Mouse (Mus musculus) limb, embryonic 10.5 days (tissue): ENCODE measurements at regions not wholly inside any gene's neighbourhood (a gene's known extent, or its start where the extent isn't known, plus 50 kb on each side); places are given as distances from the start of the nearest gene placed in this dataset.

Experiments
- DNase-seq: peaks from one replicate; pipeline ENCODE4 v3.0.0-alpha.2; 2017; ENCODE audit warnings: low spot score
- H3K27ac ChIP-seq: fragments of 300-500 bp; sonication (generic); 2 replicates; pipeline ENCODE4 v1.5.1; 2016; ENCODE audit warnings: mild to moderate bottlenecking
- H3K27me3 ChIP-seq: fragments of 300-500 bp; sonication (generic); 2 replicates; pipeline ENCODE4 v1.6.1; 2016; ENCODE audit warnings: low read depth, mild to moderate bottlenecking; ENCODE audit not compliant: poor library complexity, severe bottlenecking
- H3K36me3 ChIP-seq: fragments of 300-500 bp; sonication (generic); 2 replicates; pipeline ENCODE4 v1.6.1; 2016; ENCODE audit warnings: mild to moderate bottlenecking, moderate library complexity
- H3K4me1 ChIP-seq: fragments of 300-500 bp; sonication (generic); 2 replicates; pipeline ENCODE4 v1.6.1; 2016
- H3K4me3 ChIP-seq: fragments of 300-500 bp; sonication (generic); 2 replicates; pipeline ENCODE4 v1.5.1; 2016; ENCODE audit warnings: mild to moderate bottlenecking, moderate library complexity
- H3K9me3 ChIP-seq: fragments of 300-500 bp; sonication (generic); replicated peaks from 2 replicates; pipeline ENCODE4 v1.6.1; 2016; ENCODE audit warnings: mild to moderate bottlenecking
- WGBS: fragments of 180-500 bp; shearing (Covaris S2); methylation state at CpG from one replicate; pipeline ENCODE4 v1.1.7; 2016; 5-methylcytosine and 5-hydroxymethylcytosine counted together

DNA sequence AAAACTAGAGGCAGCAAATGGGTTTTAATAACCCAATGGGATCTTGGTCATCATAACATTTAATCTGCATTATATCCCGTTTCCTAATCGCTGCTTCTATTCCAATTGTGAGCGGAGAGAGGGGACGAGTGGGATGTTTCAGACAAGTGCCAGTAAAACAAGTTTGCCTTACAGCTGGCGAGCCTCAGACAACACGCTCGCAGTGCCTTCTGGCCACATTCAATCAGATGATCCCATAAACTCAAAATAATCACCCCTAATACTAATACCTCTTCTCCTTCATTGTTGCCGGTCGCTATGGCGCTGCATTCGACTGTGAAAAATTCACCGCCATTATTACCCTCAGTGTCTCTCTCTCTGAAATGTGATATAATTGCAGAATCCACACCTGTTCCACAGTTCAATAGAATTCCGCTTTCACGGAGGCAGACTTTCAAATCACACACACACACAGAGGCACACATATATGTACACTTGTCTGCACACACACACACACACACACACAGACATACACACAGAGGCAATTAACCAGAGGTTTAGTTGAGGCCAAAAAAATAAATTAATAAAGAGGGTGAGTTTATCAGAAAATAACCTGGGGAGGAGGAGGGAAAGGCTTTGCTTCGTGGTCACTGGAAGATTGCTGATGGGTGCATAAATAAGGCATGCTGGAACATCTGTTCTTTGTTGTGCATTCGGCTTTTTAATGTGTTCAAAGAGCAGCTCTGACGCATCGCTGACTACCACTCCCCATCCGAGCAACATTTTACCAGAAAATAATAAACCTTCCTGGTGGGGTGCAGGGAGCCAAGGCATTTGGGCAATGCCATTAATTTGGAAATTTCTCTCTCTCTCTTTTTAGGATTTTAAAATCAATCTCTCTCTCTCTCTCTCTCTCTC is 248.9 kb downstream of the Satb1 start:
- no peaks in the 10 kb centered on the region for H3K36me3 ChIP-seq
- no peak for DNase-seq

DNA sequence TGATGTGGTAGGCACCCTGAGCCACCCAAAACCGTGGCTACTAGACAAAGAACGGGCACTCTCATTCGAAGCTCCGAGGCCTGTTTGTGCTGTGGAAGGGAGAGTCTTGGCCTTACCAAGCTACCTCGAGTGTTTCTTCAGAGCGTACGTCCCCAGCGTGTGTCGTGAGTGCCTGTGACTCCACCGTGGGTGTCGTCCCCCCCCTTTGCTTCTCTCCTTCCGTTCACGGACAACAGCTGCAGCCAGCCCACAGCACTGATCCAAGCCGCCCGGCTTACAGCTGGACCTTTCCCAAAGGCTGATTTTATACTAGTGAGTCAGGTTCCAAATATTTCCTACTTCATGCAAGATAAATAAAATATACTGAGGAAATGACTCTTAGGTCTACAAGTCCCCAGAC is 249.8 kb downstream of the Satb1 start:
- Histone ChIP-seq H3K27me3 (no peaks in the 10 kb centered on the region), H3K9me3 (no peaks in the 10 kb centered on the region), H3K4me3 (no peak overlapping the region), H3K36me3 (no peaks in the 10 kb centered on the region), H3K27ac (no peak overlapping the region), H3K4me1 (peaks cover 3% of the 10 kb centered on the region; the same call in 1 of the 2 replicates)
- WGBS, result 90% methylated on average over 15 of the region's 15 CpGs
- DNase-seq, result no peak

More for the DNA sequence above, 248.9 kb downstream of the Satb1 start:
- Histone ChIP-seq H3K4me3 (no peak overlapping the region), H3K9me3 (no peaks in the 10 kb centered on the region), H3K27ac (no peak overlapping the region), H3K4me1 (peaks cover 3% of the 10 kb centered on the region; the same call in 1 of the 2 replicates), H3K27me3 (no peaks in the 10 kb centered on the region)
- WGBS, result 83% methylated on average over 19 of the region's 19 CpGs

DNA sequence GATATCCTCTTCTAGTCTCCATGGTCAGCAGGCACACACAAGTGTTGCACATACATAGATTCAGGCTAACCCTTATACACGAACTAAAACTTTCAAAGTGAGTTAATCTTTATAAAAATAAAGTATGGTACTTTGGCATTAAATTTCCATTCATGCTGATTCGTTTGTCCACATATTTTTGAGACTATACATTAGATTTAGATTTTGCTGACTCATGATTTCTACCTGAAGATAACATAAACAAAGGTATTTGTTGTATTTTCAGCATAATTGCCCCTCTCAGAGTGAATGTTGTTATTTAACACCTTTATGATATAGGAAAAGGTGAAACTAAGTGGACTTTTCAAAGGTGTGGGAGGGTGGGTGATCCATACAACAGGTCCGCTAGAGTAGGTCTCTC is 277.2 kb downstream of the Satb1 start:
- no peaks in the 10 kb centered on the region for H3K27me3 ChIP-seq
- no peak for DNase-seq
- no peaks in the 10 kb centered on the region for H3K36me3 ChIP-seq
- no peak overlapping the region for H3K4me3 ChIP-seq
- no peaks in the 10 kb centered on the region for H3K9me3 ChIP-seq
- 79% methylated on average over 3 of the region's 3 CpGs for WGBS
- no peaks in the 10 kb centered on the region; the same call in 1 of the 2 replicates for H3K4me1 ChIP-seq
- no peak overlapping the region for H3K27ac ChIP-seq

DNA sequence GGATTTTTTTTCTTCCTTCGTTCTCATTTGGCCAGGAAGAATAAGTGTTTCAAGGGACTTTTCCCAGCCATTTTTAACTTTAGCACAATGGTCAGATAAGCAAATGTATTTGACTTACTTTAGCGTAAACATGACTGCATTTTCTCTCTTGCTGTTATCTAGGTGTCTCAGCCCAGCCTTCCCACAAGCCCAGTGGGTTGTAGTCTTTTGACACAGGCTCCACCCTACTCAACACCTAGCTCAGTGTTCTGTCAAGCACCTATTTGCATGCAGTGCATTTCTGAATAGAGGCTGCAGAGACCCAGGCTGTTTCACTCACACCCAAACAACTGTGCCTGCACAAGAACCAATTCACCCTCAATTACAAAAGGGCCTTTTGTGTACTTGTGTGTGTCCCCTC is 278.6 kb downstream of the Satb1 start:
- Histone ChIP-seq H3K4me1 (no peaks in the 10 kb centered on the region; the same call in 1 of the 2 replicates), H3K27ac (no peak overlapping the region), H3K9me3 (no peaks in the 10 kb centered on the region), H3K36me3 (no peaks in the 10 kb centered on the region), H3K4me3 (no peak overlapping the region), H3K27me3 (no peaks in the 10 kb centered on the region)
- DNase-seq, result no peak
- WGBS, result 85% methylated on average over 2 of the region's 2 CpGs

DNA sequence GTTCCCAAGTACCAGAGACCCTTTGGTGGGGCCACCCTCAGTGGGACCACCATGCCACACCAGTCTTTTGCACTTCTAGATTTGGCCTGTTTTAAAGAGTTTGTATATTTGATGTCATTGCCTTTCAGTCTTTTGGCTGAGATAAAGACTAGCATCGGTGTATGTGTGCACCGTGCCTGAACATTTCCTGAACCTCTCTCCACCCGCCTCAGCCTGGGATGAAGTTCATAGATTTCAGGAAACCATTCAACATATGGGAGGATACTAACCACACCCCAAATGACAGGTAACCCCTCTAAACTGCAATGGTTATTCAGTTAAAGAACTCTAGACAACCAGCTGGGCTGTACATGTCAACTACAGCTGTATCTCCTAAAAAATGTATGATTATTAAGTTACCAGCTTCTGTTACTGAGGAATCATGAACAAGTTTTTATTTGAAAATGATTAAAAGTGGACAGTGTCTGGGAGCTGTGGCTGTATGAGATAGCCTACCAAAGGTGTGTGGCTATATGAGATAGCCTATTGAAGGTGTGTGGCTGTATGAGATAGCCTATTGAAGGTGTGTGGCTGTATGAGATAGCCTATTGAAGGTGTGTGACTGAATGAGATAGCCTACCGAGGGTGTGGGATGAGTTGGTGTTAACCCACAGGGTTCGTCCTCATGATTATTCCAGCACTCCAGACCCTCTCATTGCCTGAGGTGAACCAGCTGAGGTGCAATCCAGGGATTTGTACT is 280.6 kb downstream of the Satb1 start:
- 94% methylated on average over 5 of the region's 5 CpGs for WGBS
- no peaks in the 10 kb centered on the region for H3K9me3 ChIP-seq
- no peaks in the 10 kb centered on the region for H3K36me3 ChIP-seq
- no peak overlapping the region for H3K4me3 ChIP-seq
- no peaks in the 10 kb centered on the region for H3K27me3 ChIP-seq
- no peak overlapping the region for H3K27ac ChIP-seq
- no peak for DNase-seq
- H3K4me1 ChIP-seq, result peaks cover 5% of the 10 kb centered on the region

DNA sequence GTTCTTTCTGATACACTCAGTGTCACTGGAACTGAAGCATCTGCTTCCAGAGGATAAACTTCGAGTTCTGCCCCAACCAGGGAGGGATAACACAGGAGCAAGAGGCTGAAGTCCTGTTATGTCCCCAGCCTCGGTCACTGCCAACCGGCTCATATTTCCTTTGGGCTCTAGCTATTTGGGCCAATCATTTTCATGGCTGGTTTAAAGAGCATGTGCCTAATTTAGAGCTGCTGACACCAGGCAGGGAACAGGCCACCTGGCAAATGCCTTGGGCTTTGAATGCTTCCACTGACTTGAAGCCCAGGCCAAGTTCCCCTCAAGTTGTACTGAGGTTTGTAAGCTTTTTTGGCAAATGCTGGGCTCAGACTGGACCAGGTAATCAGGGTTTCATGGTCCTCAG is 286.1 kb downstream of the Satb1 start:
- Histone ChIP-seq H3K27ac (no peak overlapping the region), H3K9me3 (no peaks in the 10 kb centered on the region), H3K27me3 (no peaks in the 10 kb centered on the region), H3K36me3 (no peaks in the 10 kb centered on the region), H3K4me1 (peaks cover 19% of the 10 kb centered on the region), H3K4me3 (no peak overlapping the region)
- peak; percentile 51 for DNase-seq
- WGBS, result 28% methylated on average over 3 of the region's 3 CpGs

DNA sequence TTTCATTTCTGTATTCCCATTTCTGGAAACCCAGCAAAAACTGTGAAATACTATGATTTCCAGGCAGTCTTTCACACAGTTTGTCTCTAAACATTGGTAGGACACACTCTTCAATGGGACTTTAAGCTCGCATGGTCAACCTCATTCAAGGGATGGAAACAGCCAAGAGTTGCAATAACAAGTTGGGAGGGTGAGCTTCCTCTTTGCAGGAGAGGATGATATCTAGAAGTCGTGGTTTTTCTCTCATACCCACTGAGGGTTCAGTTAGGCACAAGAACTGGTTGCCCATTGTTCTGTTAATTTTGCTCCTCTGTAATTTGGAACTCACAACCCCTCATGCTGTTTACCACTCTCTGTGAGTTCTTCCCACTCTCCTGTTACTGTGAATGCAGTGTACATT is 290.5 kb downstream of the Satb1 start:
- Histone ChIP-seq H3K4me3 (no peak overlapping the region), H3K9me3 (no peaks in the 10 kb centered on the region), H3K27me3 (peaks cover 2% of the 10 kb centered on the region; the same call in 1 of the 2 replicates), H3K27ac (no peak overlapping the region), H3K4me1 (peaks cover 15% of the 10 kb centered on the region), H3K36me3 (no peaks in the 10 kb centered on the region)
- WGBS, result 78% methylated on average over 2 of the region's 2 CpGs
- no peak for DNase-seq

DNA sequence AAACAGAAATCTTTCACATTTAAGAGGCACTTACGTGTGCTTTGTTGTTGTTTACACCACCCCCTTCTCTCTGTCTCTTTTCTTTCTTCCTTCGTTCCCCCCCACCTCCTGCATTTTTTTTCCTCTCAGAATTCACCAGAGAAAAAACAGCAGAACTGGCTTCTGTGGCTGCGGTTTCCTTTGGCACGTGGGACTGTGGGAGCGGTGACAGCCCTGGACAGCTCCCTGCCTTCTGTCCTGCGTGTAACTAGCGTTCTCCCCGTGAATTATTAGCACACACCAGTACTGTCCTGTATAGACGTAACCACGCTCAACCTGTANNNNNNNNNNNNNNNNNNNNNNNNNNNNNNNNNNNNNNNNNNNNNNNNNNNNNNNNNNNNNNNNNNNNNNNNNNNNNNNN is 298.4 kb downstream of the Satb1 start:
- H3K27ac ChIP-seq, result 0 out of 2 replicates have a peak overlapping the region, but pooled peaks have one; percentile 30

DNA sequence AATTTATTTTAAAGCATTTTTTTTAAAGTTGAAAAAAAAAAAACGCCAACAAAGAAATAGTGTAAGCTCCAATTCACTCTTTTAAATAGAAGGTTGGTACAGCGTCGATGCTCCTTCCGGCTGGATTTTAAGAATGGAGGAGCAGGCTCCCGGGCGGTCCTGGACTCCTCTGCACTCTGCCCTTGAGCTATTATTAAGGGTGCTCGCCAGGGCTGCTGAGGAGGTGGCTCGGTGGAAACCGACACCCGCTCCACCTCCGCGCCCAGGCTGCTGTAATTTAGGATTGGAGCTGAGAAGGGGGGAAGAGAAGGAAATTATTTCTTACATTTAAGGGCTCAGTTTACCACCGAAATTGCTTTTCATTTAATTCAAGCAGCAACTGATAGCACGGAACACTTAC is 298.8 kb downstream of the Satb1 start:
- peaks cover 16% of the 10 kb centered on the region for H3K4me1 ChIP-seq
- H3K27me3 ChIP-seq, result peaks cover 17% of the 10 kb centered on the region; the same call in 1 of the 2 replicates
- no peak overlapping the region for H3K27ac ChIP-seq
- H3K4me3 ChIP-seq, result peak overlapping the region; percentile 11; the same call in 1 of the 2 replicates
- H3K9me3 ChIP-seq, result no peaks in the 10 kb centered on the region
- WGBS, result 31% methylated on average over 14 of the region's 14 CpGs
- DNase-seq, result no peak
- no peaks in the 10 kb centered on the region for H3K36me3 ChIP-seq

More for the DNA sequence above, 298.4 kb downstream of the Satb1 start:
- Histone ChIP-seq H3K27me3 (peaks cover 17% of the 10 kb centered on the region; the same call in 1 of the 2 replicates), H3K4me3 (peak overlapping the region; percentile 11; the same call in 1 of the 2 replicates), H3K4me1 (peaks cover 16% of the 10 kb centered on the region), H3K36me3 (no peaks in the 10 kb centered on the region), H3K9me3 (no peaks in the 10 kb centered on the region)
- no peak for DNase-seq
- 56% methylated on average over 10 of the region's 10 CpGs for WGBS

DNA sequence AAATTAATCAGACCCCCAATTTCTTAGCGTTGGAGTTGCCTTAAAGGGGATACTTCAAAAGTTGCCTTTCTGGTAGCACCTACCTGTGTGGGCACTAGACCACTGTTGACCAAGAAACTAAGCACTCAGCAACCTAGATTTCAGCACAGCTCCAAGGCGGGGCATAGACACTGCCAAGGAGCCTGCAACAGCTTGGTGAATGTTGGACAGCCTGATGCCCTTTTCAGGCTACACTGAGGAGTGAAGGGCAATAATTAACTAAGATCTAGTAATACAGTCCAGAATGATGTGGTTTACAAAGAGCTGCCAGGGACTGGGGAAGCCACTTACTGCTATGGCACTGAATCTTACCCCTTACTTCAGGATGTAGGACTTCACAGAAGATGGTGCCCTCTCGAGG is 304.9 kb downstream of the Satb1 start:
- no peak for DNase-seq
- Histone ChIP-seq H3K27ac (no peak overlapping the region), H3K4me1 (no peaks in the 10 kb centered on the region), H3K4me3 (no peak overlapping the region), H3K27me3 (peaks cover 29% of the 10 kb centered on the region; the same call in 1 of the 2 replicates), H3K9me3 (no peaks in the 10 kb centered on the region), H3K36me3 (no peaks in the 10 kb centered on the region)
- WGBS, result 86% methylated on average over 3 of the region's 3 CpGs

DNA sequence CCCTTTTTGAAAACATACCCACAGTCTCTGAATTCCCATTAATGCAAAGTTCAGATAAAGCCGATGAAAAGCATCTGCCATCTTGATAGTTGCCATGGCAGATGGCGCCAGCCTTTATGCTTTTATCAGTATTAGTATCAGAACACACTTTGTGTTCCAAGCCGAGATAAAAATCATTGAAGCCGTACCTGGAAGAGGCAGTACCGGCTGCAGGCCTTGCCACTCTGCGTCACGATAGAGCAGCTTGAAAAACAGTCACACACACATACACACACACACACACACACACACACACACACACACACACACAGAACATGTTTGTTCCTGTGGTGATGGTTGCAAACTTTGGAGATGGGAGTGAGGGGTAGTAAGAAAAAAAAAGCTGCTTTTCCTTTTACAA is 306.2 kb downstream of the Satb1 start:
- Histone ChIP-seq H3K4me3 (no peak overlapping the region), H3K27me3 (peaks cover 26% of the 10 kb centered on the region; the same call in 1 of the 2 replicates), H3K27ac (no peak overlapping the region), H3K36me3 (no peaks in the 10 kb centered on the region), H3K9me3 (no peaks in the 10 kb centered on the region), H3K4me1 (no peaks in the 10 kb centered on the region)
- DNase-seq, result no peak
- WGBS, result 85% methylated on average over 7 of the region's 7 CpGs

DNA sequence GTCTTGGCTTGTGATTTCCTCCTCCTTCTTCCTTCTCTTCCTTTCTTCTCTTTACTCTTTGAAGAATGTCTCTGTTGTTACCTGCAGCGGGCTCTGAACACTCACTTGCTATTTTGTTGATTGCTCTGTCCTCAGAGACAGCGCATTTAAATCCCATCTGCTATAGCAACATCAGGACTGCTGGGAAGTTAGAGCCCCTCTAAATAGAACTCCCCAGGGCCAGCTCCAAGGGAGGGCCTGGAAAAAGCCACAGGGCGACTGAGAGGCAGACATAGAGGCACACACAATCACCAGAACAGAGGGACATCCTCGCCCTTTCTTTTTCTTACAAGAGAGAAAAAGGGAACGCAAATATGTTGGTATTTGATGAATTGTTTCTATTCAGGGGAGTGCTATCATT is 306.6 kb downstream of the Satb1 start:
- H3K36me3 ChIP-seq, result no peaks in the 10 kb centered on the region
- no peak for DNase-seq
- 40% methylated on average over 5 of the region's 5 CpGs for WGBS

DNA sequence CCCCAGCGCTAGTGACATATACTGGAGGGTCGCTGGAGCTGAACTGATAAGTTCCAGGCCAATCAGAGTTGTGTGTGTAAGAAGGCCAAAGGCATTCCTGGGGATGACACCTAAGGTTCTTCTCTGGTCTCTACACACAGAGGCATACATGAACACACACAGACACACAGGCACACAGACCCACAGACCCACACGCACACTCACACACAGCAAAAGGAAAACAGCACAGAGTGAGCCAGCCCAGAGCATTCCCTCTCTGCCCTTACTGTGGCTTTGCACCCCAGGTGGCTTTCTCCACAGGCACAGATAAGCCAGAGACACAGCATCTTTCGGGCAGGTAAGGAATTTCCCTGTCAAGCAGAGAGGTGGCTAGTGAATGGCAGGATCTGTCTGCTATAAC is 307.1 kb downstream of the Satb1 start:
- DNase-seq, result no peak
- Histone ChIP-seq H3K9me3 (no peaks in the 10 kb centered on the region), H3K27ac (no peak overlapping the region), H3K27me3 (peaks cover 33% of the 10 kb centered on the region; the same call in 1 of the 2 replicates), H3K4me1 (no peaks in the 10 kb centered on the region), H3K4me3 (no peak overlapping the region), H3K36me3 (no peaks in the 10 kb centered on the region)
- WGBS, result 68% methylated on average over 4 of the region's 4 CpGs

More for the DNA sequence above, 306.6 kb downstream of the Satb1 start:
- no peaks in the 10 kb centered on the region for H3K4me1 ChIP-seq
- no peak overlapping the region for H3K27ac ChIP-seq
- no peak overlapping the region for H3K4me3 ChIP-seq
- no peaks in the 10 kb centered on the region for H3K9me3 ChIP-seq
- peaks cover 28% of the 10 kb centered on the region; the same call in 1 of the 2 replicates for H3K27me3 ChIP-seq
